ENCODE assay signal across 8 mouse cellular contexts in genomic region chr17:46033607-46034006, GRCm38 (mm10). TPM values are rescaled to one million over a fixed set of nuclear protein-coding genes. Genes with fewer than 3 reads are reported as not detected.
A peak's percentile ranks its signal among the peaks of the same experiment; 100 is the strongest.
DNase-seq lines count a peak whose midpoint lies in the region; ATAC-seq lines count a peak whose summit lies in the region.

No protein-coding gene starts in this region.

- H3K27me3 ChIP-seq in forebrain, embryonic 16.5 days (replicated peaks; ENCODE audit: control insufficient read depth, insufficient read depth, low read length): no peaks in the 10 kb centered on the region
- no peaks in the 10 kb centered on the region for H3K27me3 ChIP-seq in forebrain, embryonic 14.5 days (replicated peaks; ENCODE audit: control insufficient read depth, insufficient read depth, low read length)
- no peaks in the 10 kb centered on the region for H3K27me3 ChIP-seq in embryonic facial prominence, embryonic 14.5 days (replicated peaks; ENCODE audit: control insufficient read depth, insufficient read depth, low read length)
- H3K27me3 ChIP-seq in midbrain, embryonic 13.5 days: 0 out of 2 replicates have a peak, but pooled peaks cover 5% of the 10 kb centered on the region

- H3K36me3 ChIP-seq in forebrain, embryonic 16.5 days (ENCODE audit: control insufficient read depth, insufficient read depth): no peaks in the 10 kb centered on the region
- H3K36me3 ChIP-seq in forebrain, embryonic 14.5 days (ENCODE audit: control insufficient read depth, insufficient read depth, low read length): no peaks in the 10 kb centered on the region
- no peaks in the 10 kb centered on the region for H3K36me3 ChIP-seq in embryonic facial prominence, embryonic 14.5 days (ENCODE audit: control insufficient read depth, insufficient read depth, low read length)
- H3K36me3 ChIP-seq in midbrain, embryonic 13.5 days: no peaks in the 10 kb centered on the region

- no peak for ATAC-seq in forebrain, embryonic 16.5 days
- ATAC-seq in forebrain, embryonic 14.5 days: no peak
- ATAC-seq in embryonic facial prominence, embryonic 14.5 days (ENCODE audit: low read depth): no peak
- ATAC-seq in midbrain, embryonic 13.5 days: no peak

- no peak overlapping the region for H3K4me3 ChIP-seq in forebrain, embryonic 16.5 days (replicated peaks; ENCODE audit: low read length)
- no peak overlapping the region for H3K4me3 ChIP-seq in forebrain, embryonic 14.5 days (ENCODE audit: low read depth, low read length)
- H3K4me3 ChIP-seq in embryonic facial prominence, embryonic 14.5 days (ENCODE audit: low read depth, low read length): peak overlapping the region; percentile 85; the same call in 1 of the 2 replicates
- H3K4me3 ChIP-seq in midbrain, embryonic 13.5 days (replicated peaks): no peak overlapping the region

- no peak for DNase-seq in forebrain, embryonic 14.5 days (ENCODE audit: low spot score)
- peak; percentile 57 to 58 for DNase-seq in kidney, postnatal 4 days
- no peak for DNase-seq in kidney, postnatal 14 days
- DNase-seq in embryonic facial prominence, embryonic 14.5 days (ENCODE audit: low spot score): peak; percentile 59
- DNase-seq in right cerebral cortex, postnatal 4 days: no peak
- no peak for DNase-seq in adrenal gland, postnatal 36 days

- no peak overlapping the region for H3K4me2 ChIP-seq in forebrain, embryonic 16.5 days (ENCODE audit: low read length)
- no peak overlapping the region for H3K4me2 ChIP-seq in forebrain, embryonic 14.5 days (ENCODE audit: low read length)
- H3K4me2 ChIP-seq in embryonic facial prominence, embryonic 14.5 days (ENCODE audit: low read depth, low read length): peak overlapping the region; percentile 72
- H3K4me2 ChIP-seq in midbrain, embryonic 13.5 days (replicated peaks): no peak overlapping the region

- 16% methylated on average over 2 of the region's 2 CpGs for WGBS in forebrain, embryonic 16.5 days
- 17% methylated on average over 2 of the region's 2 CpGs for WGBS in forebrain, embryonic 14.5 days
- WGBS in embryonic facial prominence, embryonic 14.5 days: 11% methylated on average over 2 of the region's 2 CpGs
- 14% methylated on average over 2 of the region's 2 CpGs for WGBS in midbrain, embryonic 13.5 days

- H3K4me1 ChIP-seq in forebrain, embryonic 16.5 days (replicated peaks; ENCODE audit: control insufficient read depth, insufficient read depth, low read length): peaks cover 21% of the 10 kb centered on the region
- H3K4me1 ChIP-seq in forebrain, embryonic 14.5 days (ENCODE audit: control insufficient read depth, insufficient read depth, low read length): peaks cover 12% of the 10 kb centered on the region
- H3K4me1 ChIP-seq in embryonic facial prominence, embryonic 14.5 days (ENCODE audit: control insufficient read depth, insufficient read depth, low read length): peaks cover 22% of the 10 kb centered on the region
- peaks cover 33% of the 10 kb centered on the region for H3K4me1 ChIP-seq in midbrain, embryonic 13.5 days (replicated peaks)

- no peak overlapping the region for H3K27ac ChIP-seq in forebrain, embryonic 16.5 days (ENCODE audit: low read length)
- no peak overlapping the region for H3K27ac ChIP-seq in forebrain, embryonic 14.5 days (ENCODE audit: low read depth, low read length)
- H3K27ac ChIP-seq in embryonic facial prominence, embryonic 14.5 days (replicated peaks; ENCODE audit: low read depth, low read length): 0 out of 2 replicates have a peak overlapping the region, but pooled peaks have one; percentile 42
- no peak overlapping the region for H3K27ac ChIP-seq in midbrain, embryonic 13.5 days

- no peaks in the 10 kb centered on the region for H3K9me3 ChIP-seq in forebrain, embryonic 16.5 days (ENCODE audit: control insufficient read depth, low read length)
- no peaks in the 10 kb centered on the region for H3K9me3 ChIP-seq in forebrain, embryonic 14.5 days (replicated peaks; ENCODE audit: control insufficient read depth, low read length)
- no peaks in the 10 kb centered on the region for H3K9me3 ChIP-seq in embryonic facial prominence, embryonic 14.5 days (ENCODE audit: control insufficient read depth, low read length)
- H3K9me3 ChIP-seq in midbrain, embryonic 13.5 days: no peaks in the 10 kb centered on the region

- H3K9ac ChIP-seq in forebrain, embryonic 16.5 days (replicated peaks; ENCODE audit: low read depth, low read length): 0 out of 2 replicates have a peak overlapping the region, but pooled peaks have one; percentile 5
- no peak overlapping the region for H3K9ac ChIP-seq in forebrain, embryonic 14.5 days (ENCODE audit: low read length)
- H3K9ac ChIP-seq in embryonic facial prominence, embryonic 14.5 days (ENCODE audit: low read depth, low read length): no peak overlapping the region
- H3K9ac ChIP-seq in midbrain, embryonic 13.5 days (replicated peaks): peak overlapping the region; percentile 33; the same call in 1 of the 2 replicates

RNA-seq across cellular contexts. Expression of gene Vegfa, which starts 1.4 kb away (rescaled TPM):
- 2.5 and 3.3 TPM in 2 replicates for polyA plus RNA-seq in forebrain, embryonic 16.5 days (2015; fragmentation: Nextera tagmentation; extraction: Ambion mirVana)
- 2.3 and 2.6 TPM in 2 replicates for polyA plus RNA-seq in forebrain, embryonic 14.5 days (2014; fragmentation: Nextera tagmentation; extraction: Ambion mirVana)
- 4.2 and 4.7 TPM in 2 replicates for polyA plus RNA-seq in embryonic facial prominence, embryonic 14.5 days (2014; fragmentation: Nextera tagmentation; extraction: Ambion mirVana)
- polyA plus RNA-seq in midbrain, embryonic 13.5 days (2015; fragmentation: Nextera tagmentation; extraction: Ambion mirVana): 2.7 and 3.4 TPM in 2 replicates
- total RNA-seq in adrenal gland, postnatal 36 days (2021): 100 to 1,000 TPM; 330 to 830 TPM

Comparison
In these comparisons a context has a peak if more than half of its experiments do, and no peak if none do; other contexts are left out.
1. H3K9ac ChIP-seq: peak in forebrain, embryonic 16.5 days (single experiment) and midbrain, embryonic 13.5 days (single experiment); none in forebrain, embryonic 14.5 days (single experiment) and embryonic facial prominence, embryonic 14.5 days (single experiment).
2. DNase-seq: peak in kidney, postnatal 4 days (2 of 2) and embryonic facial prominence, embryonic 14.5 days (single experiment); none in forebrain, embryonic 14.5 days (single experiment), kidney, postnatal 14 days (single experiment), right cerebral cortex, postnatal 4 days (single experiment) and adrenal gland, postnatal 36 days (0 of 2).